Mouse (Mus musculus): Measurements from ENCODE around the gene Pogk. TPM values are rescaled to one million over a fixed set of nuclear protein-coding genes. Genes with fewer than 3 reads are reported as not detected.

Gene Pogk
- total and polyA plus RNA-seq, 3 experiments = 4.9 to 10.4 (median 7.3) TPM

GRCm38 (mm10) chr1:166360896-166361295 lies 48.8 kb downstream of the Pogk start:
- H3K4me3 ChIP-seq (replicated peaks in 1 of 3; ENCODE audit: low read depth in 2 of 3, low read length in 2 of 3, poor library complexity in 1 of 3) = no peak overlapping the region
- dilution Hi-C loops (cut with MboI; ENCODE audit: extremely low pct_ligation_motif_present, extremely low pct_unique_long_range_greater_than_20kb, low sequenced_read_pairs) = no loop called here
- no peak overlapping the region for H3K9ac ChIP-seq (ENCODE audit: insufficient read depth, low read depth)
- no peak overlapping the region for H3K27ac ChIP-seq (ENCODE audit: insufficient read depth, low read depth)
- DNase-seq (ENCODE audit: extremely low read depth) = no peak
- peak overlapping the region; percentile 78; the same call in 1 of the 2 replicates for H3K4me2 ChIP-seq (ENCODE audit: insufficient read depth, low read depth, poor library complexity, severe bottlenecking)
- H3K79me2 ChIP-seq (replicated peaks; ENCODE audit: control insufficient read depth, extremely low read depth, insufficient read depth, poor library complexity, severe bottlenecking) = no peaks in the 10 kb centered on the region
- H3K27me3 ChIP-seq (replicated peaks) = peaks cover 2% of the 10 kb centered on the region
- H3K4me1 ChIP-seq (ENCODE audit: control insufficient read depth in 1 of 2, insufficient read depth in 2 of 2) = peaks cover 4 to 15% of the 10 kb centered on the region in 2 experiments
- TF ChIP-seq GABPA (IDR thresholded peaks at IDR 0.05; ENCODE audit: insufficient replicate concordance, low read depth, low read length) = no peak
- peak; percentile 63 for TF ChIP-seq BHLHE40 (IDR thresholded peaks at IDR 0.05; ENCODE audit: low read depth, low read length)
- no peaks in the 10 kb centered on the region for H3K9me3 ChIP-seq (replicated peaks; ENCODE audit: low read length)
- no peaks in the 10 kb centered on the region for H3K36me3 ChIP-seq (replicated peaks in 1 of 2; ENCODE audit: control insufficient read depth in 1 of 2, insufficient read depth in 1 of 2, low read length in 1 of 2)
- in situ Hi-C loops (cut with MboI; ENCODE audit: low pct_ligation_motif_present, low pct_unique_long_range_greater_than_20kb, low sequenced_read_pairs) = no loop called here

- H3K4me1 ChIP-seq (ENCODE audit: control insufficient read depth in 1 of 2, insufficient read depth in 2 of 2) = peaks cover 4 to 15% of the 10 kb centered on the region in 2 experiments
- dilution Hi-C loops (cut with MboI; ENCODE audit: extremely low pct_ligation_motif_present, extremely low pct_unique_long_range_greater_than_20kb, low sequenced_read_pairs) (no loop called here), in situ Hi-C loops (cut with MboI; ENCODE audit: low pct_ligation_motif_present, low pct_unique_long_range_greater_than_20kb, low sequenced_read_pairs) (no loop called here)
- no peak overlapping the region for H3K27ac ChIP-seq (ENCODE audit: insufficient read depth, low read depth)
- H3K9ac ChIP-seq (ENCODE audit: insufficient read depth, low read depth) = peak overlapping the region; percentile 27; the same call in 1 of the 2 replicates
- no peaks in the 10 kb centered on the region for H3K79me2 ChIP-seq (replicated peaks; ENCODE audit: control insufficient read depth, extremely low read depth, insufficient read depth, poor library complexity, severe bottlenecking)
- H3K9me3 ChIP-seq (replicated peaks; ENCODE audit: low read length) = no peaks in the 10 kb centered on the region
- H3K36me3 ChIP-seq (replicated peaks in 1 of 2; ENCODE audit: control insufficient read depth in 1 of 2, insufficient read depth in 1 of 2, low read length in 1 of 2) = no peaks in the 10 kb centered on the region
- H3K27me3 ChIP-seq (replicated peaks) = peaks cover 2% of the 10 kb centered on the region
- peak overlapping the region in 1 of 3 experiments; percentile 10 for H3K4me3 ChIP-seq (replicated peaks in 1 of 3; ENCODE audit: low read depth in 2 of 3, low read length in 2 of 3, poor library complexity in 1 of 3)
- peak; percentile 74 for DNase-seq (ENCODE audit: extremely low read depth)
- H3K4me2 ChIP-seq (ENCODE audit: insufficient read depth, low read depth, poor library complexity, severe bottlenecking) = peak overlapping the region; percentile 78
- TF ChIP-seq SMC3 (IDR thresholded peaks at IDR 0.05; ENCODE audit: low read depth, low read length) (peak; percentile 91), SIN3A (IDR thresholded peaks at IDR 0.05; ENCODE audit: low read length) (peak; percentile 47; the same call in 1 of the 2 replicates), MAFK (IDR thresholded peaks at IDR 0.05; ENCODE audit: insufficient replicate concordance, low read length) (no peak), PAX5 (IDR thresholded peaks at IDR 0.05; ENCODE audit: low read length) (no peak), RCOR1 (conservative IDR thresholded peaks at IDR 0.05; ENCODE audit: low read depth, low read length) (no peak), ZKSCAN1 (IDR thresholded peaks at IDR 0.05; ENCODE audit: borderline replicate concordance, low read depth, low read length) (no peak), UBTF (IDR thresholded peaks at IDR 0.05; ENCODE audit: low read depth, low read length) (no peak), POLR2AphosphoS2 (IDR thresholded peaks at IDR 0.05; ENCODE audit: low read depth, low read length) (no peak), MAX (IDR thresholded peaks at IDR 0.05; ENCODE audit: low read length) (no peak), TCF12 (IDR thresholded peaks at IDR 0.05; ENCODE audit: low read depth, low read length) (no peak), USF1 (IDR thresholded peaks at IDR 0.05; ENCODE audit: low read depth, low read length) (no peak), EP300 (IDR thresholded peaks at IDR 0.05; ENCODE audit: low read length) (no peak), CHD1 (IDR thresholded peaks at IDR 0.05; ENCODE audit: low read depth, low read length) (no peak), ETS1 (conservative IDR thresholded peaks at IDR 0.05; ENCODE audit: low read depth, low read length) (no peak), JUN (IDR thresholded peaks at IDR 0.05; ENCODE audit: insufficient read depth, low read depth, low read length) (no peak), RAD21 (IDR thresholded peaks at IDR 0.05; ENCODE audit: low read depth, low read length) (peak; percentile 86), MXI1 (IDR thresholded peaks at IDR 0.05; ENCODE audit: low read depth, low read length) (no peak), BHLHE40 (IDR thresholded peaks at IDR 0.05; ENCODE audit: low read depth, low read length) (no peak), MEF2A (IDR thresholded peaks at IDR 0.05; ENCODE audit: borderline replicate concordance, low read depth, low read length) (no peak), KAT2A (IDR thresholded peaks at IDR 0.05; ENCODE audit: insufficient replicate concordance, low read length) (no peak), JUND (conservative IDR thresholded peaks at IDR 0.05; ENCODE audit: low read depth, low read length) (no peak), NRF1 (IDR thresholded peaks at IDR 0.05; ENCODE audit: low read depth, low read length) (no peak), NELFE (IDR thresholded peaks at IDR 0.05; ENCODE audit: low read depth, low read length) (no peak; the same call in 1 of the 2 replicates), MAZ (IDR thresholded peaks at IDR 0.05; ENCODE audit: low read depth, low read length) (no peak), CTCF (conservative IDR thresholded peaks at IDR 0.05 in 1 of 2, IDR thresholded peaks at IDR 0.05 in 1 of 2; ENCODE audit: low read depth in 2 of 2, low read length in 2 of 2) (peak; percentile 36 to 95), CHD2 (IDR thresholded peaks at IDR 0.05; ENCODE audit: low read length) (peak; percentile 25; the same call in 1 of the 2 replicates), E2F4 (IDR thresholded peaks at IDR 0.05; ENCODE audit: insufficient replicate concordance, low read depth, low read length) (no peak), ZNF384 (IDR thresholded peaks at IDR 0.05; ENCODE audit: low read depth, low read length) (no peak), MYC (IDR thresholded peaks at IDR 0.05; ENCODE audit: low read depth, low read length) (no peak), HCFC1 (IDR thresholded peaks at IDR 0.05; ENCODE audit: low read depth, low read length) (no peak), ZC3H11A (IDR thresholded peaks at IDR 0.05; ENCODE audit: low read depth, low read length) (peak; percentile 36)
Measured at GRCm38 (mm10) chr1:166360157-166360855, 49.4 kb downstream of the Pogk start.

All from CH12.LX (cell line).